Mouse (Mus musculus): ENCODE data around the gene Olfr155. TPM values are rescaled to one million over a fixed set of nuclear protein-coding genes. Genes with fewer than 3 reads are reported as not detected.

Gene Olfr155
- total RNA-seq (2014; rRNA removed) (not detected in 2 replicates), polyA plus RNA-seq (2012; rRNA removed) (not detected in 2 replicates)

DNA sequence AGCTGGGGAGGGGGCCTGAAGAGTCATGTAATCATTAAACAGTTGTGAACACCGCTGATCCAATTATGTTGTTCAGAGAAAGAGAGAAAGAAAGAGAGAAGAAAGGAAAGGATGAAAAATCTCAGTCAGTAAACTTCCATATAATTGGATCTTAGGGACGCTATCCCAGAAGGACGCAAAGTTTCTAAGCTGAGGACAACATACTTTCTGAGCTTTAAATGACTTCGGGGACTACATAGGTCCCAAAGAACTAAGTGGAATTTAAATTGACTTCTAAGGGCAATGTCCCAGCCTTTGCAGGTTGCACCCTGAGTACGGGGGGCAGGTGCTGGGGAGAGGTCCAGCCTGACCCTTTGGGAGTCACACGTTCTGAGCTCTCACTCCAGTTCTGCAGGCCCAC, at the start of gene Olfr155:
Gene Olfr155, plus strand, starts transcription at position 301 of the 400 bp plus-strand sequence.
- no peak within 1 kb of the TSS for H3K9ac ChIP-seq (ENCODE audit: low read depth, low read length)
- no peak within 1 kb of the TSS for H3K4me3 ChIP-seq (ENCODE audit: insufficient read depth, low read depth, low read length)
- 81% methylated on average over 6 of the region's 6 CpGs for WGBS
- H3K4me1 ChIP-seq (ENCODE audit: control insufficient read depth, insufficient read depth, low read length) = no peaks in the 10 kb centered on the region
- TF ChIP-seq CTCF (IDR thresholded peaks at IDR 0.05; ENCODE audit: low read depth, low read length) = no peak
- no peak for TF ChIP-seq POLR2A (IDR thresholded peaks at IDR 0.05; ENCODE audit: extremely low read depth, insufficient read depth, low read length)
- no peaks in the 10 kb centered on the region for H3K79me2 ChIP-seq (ENCODE audit: control insufficient read depth, insufficient read depth, low read length)
- no peak for DNase-seq (ENCODE audit: extremely low read depth, low read depth, low spot score)
- H3K27me3 ChIP-seq (ENCODE audit: control insufficient read depth, insufficient read depth, low read length) = peaks cover 4% of the 10 kb centered on the region; the same call in 1 of the 2 replicates
- no peak within 1 kb of the TSS for H3K27ac ChIP-seq (replicated peaks; ENCODE audit: insufficient read depth, low read depth, low read length)
- no peaks in the 10 kb centered on the region for H3K36me3 ChIP-seq (ENCODE audit: control insufficient read depth, insufficient read depth, low read length)

- no peaks in the 10 kb centered on the region for H3K27me3 ChIP-seq (ENCODE audit: control insufficient read depth, insufficient read depth, low read length)
- WGBS = 75% methylated on average over 13 of the region's 13 CpGs
- H3K4me1 ChIP-seq (ENCODE audit: control insufficient read depth, insufficient read depth, low read length) = no peaks in the 10 kb centered on the region
- H3K79me2 ChIP-seq (ENCODE audit: control insufficient read depth, insufficient read depth, low read length) = no peaks in the 10 kb centered on the region
- H3K27ac ChIP-seq (replicated peaks; ENCODE audit: insufficient read depth, low read depth, low read length) = no peak overlapping the region
- H3K36me3 ChIP-seq (ENCODE audit: control insufficient read depth, insufficient read depth, low read length) = no peaks in the 10 kb centered on the region
- DNase-seq (ENCODE audit: extremely low read depth, low read depth, low spot score) = no peak
- H3K4me3 ChIP-seq (ENCODE audit: insufficient read depth, low read depth, low read length) = no peak overlapping the region
- no peak overlapping the region for H3K9ac ChIP-seq (ENCODE audit: low read depth, low read length)
- TF ChIP-seq CTCF (IDR thresholded peaks at IDR 0.05; ENCODE audit: low read depth, low read length) = no peak
- TF ChIP-seq POLR2A (IDR thresholded peaks at IDR 0.05; ENCODE audit: extremely low read depth, insufficient read depth, low read length) = no peak
Observed at GRCm38 (mm10) chr4:43822896-43823550, 28.3 kb upstream of the Olfr155 start.

DNA sequence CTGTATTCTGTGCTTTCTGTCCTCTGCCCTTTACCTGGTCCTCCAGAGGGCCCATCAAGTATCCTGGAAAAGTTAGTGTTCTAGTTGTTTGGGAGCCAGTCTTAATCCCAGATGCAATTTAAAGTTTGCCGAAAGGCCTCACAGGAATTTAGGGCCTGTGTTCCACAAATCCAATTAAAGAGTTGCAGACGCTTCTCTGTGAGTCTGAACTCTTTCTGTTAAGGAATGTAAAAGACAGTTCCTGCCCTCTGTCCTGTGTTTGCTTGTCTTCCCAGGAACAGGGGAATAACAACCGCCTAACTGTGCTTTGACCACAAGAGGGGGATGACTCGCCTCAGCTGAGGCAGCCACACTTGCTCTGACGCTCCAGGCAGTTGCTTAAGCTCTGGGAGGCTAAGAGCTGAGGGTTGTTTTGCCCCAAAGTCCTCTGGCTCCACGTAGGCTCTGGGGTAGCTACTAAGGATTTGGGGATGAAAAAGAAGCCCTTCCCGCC, 27.5 kb upstream of the Olfr155 start, which contains the start of gene Olfr156:
Gene Olfr156, minus strand, starts transcription at position 51 of the 493 bp plus-strand sequence.
- no peaks in the 10 kb centered on the region for H3K36me3 ChIP-seq (ENCODE audit: control insufficient read depth, insufficient read depth, low read length)
- no peaks in the 10 kb centered on the region for H3K27me3 ChIP-seq (ENCODE audit: control insufficient read depth, insufficient read depth, low read length)
- WGBS = 28% methylated on average over 7 of the region's 7 CpGs
- no peak within 1 kb of the TSS for H3K27ac ChIP-seq (replicated peaks; ENCODE audit: insufficient read depth, low read depth, low read length)
- DNase-seq (ENCODE audit: extremely low read depth, low read depth, low spot score) = no peak
- H3K4me3 ChIP-seq (ENCODE audit: insufficient read depth, low read depth, low read length) = no peak within 1 kb of the TSS
- H3K79me2 ChIP-seq (ENCODE audit: control insufficient read depth, insufficient read depth, low read length) = no peaks in the 10 kb centered on the region
- peak; percentile 37 for TF ChIP-seq CTCF (IDR thresholded peaks at IDR 0.05; ENCODE audit: low read depth, low read length)
- TF ChIP-seq POLR2A (IDR thresholded peaks at IDR 0.05; ENCODE audit: extremely low read depth, insufficient read depth, low read length) = no peak
- H3K4me1 ChIP-seq (ENCODE audit: control insufficient read depth, insufficient read depth, low read length) = no peaks in the 10 kb centered on the region
- no peak within 1 kb of the TSS for H3K9ac ChIP-seq (ENCODE audit: low read depth, low read length)

DNA sequence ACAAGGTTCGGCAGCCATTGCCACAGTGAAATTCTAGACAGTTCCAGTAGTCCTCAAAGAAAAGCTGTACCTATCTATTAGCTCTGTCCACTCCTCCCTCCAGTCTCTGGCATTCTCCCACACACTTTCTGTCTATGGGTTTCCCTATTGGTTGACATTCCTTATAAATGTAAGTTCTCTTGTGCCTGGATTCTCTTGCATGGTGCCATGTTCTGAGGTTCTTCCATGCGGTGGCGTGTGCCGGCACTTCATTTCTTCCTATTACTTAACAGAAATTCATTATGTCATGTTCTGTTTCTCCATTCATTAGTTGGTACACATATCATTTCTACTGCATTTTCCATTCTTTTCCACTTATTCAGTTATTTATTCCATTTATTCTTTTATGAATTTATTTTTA, 22.6 kb upstream of the Olfr155 start:
- Histone ChIP-seq H3K79me2 (ENCODE audit: control insufficient read depth, insufficient read depth, low read length) (no peaks in the 10 kb centered on the region), H3K4me1 (ENCODE audit: control insufficient read depth, insufficient read depth, low read length) (no peaks in the 10 kb centered on the region), H3K27ac (replicated peaks; ENCODE audit: insufficient read depth, low read depth, low read length) (no peak overlapping the region), H3K36me3 (ENCODE audit: control insufficient read depth, insufficient read depth, low read length) (no peaks in the 10 kb centered on the region), H3K27me3 (ENCODE audit: control insufficient read depth, insufficient read depth, low read length) (no peaks in the 10 kb centered on the region), H3K4me3 (ENCODE audit: insufficient read depth, low read depth, low read length) (no peak overlapping the region), H3K9ac (ENCODE audit: low read depth, low read length) (no peak overlapping the region)
- DNase-seq (ENCODE audit: extremely low read depth, low read depth, low spot score) = no peak
- WGBS = 90% methylated on average over 4 of the region's 4 CpGs
- TF ChIP-seq POLR2A (IDR thresholded peaks at IDR 0.05; ENCODE audit: extremely low read depth, insufficient read depth, low read length) (no peak), CTCF (IDR thresholded peaks at IDR 0.05; ENCODE audit: low read depth, low read length) (no peak)

GRCm38 (mm10) chr4:43832031-43832430, 19.3 kb upstream of the Olfr155 start:
- Histone ChIP-seq H3K27me3 (ENCODE audit: control insufficient read depth, insufficient read depth, low read length) (no peaks in the 10 kb centered on the region), H3K79me2 (ENCODE audit: control insufficient read depth, insufficient read depth, low read length) (no peaks in the 10 kb centered on the region), H3K4me1 (ENCODE audit: control insufficient read depth, insufficient read depth, low read length) (no peaks in the 10 kb centered on the region), H3K9ac (ENCODE audit: low read depth, low read length) (no peak overlapping the region), H3K27ac (replicated peaks; ENCODE audit: insufficient read depth, low read depth, low read length) (no peak overlapping the region), H3K36me3 (ENCODE audit: control insufficient read depth, insufficient read depth, low read length) (no peaks in the 10 kb centered on the region), H3K4me3 (ENCODE audit: insufficient read depth, low read depth, low read length) (no peak overlapping the region)
- 70% methylated on average over 5 of the region's 5 CpGs for WGBS
- TF ChIP-seq POLR2A (IDR thresholded peaks at IDR 0.05; ENCODE audit: extremely low read depth, insufficient read depth, low read length) (no peak), CTCF (IDR thresholded peaks at IDR 0.05; ENCODE audit: low read depth, low read length) (no peak; the same call in 1 of the 2 replicates)
- no peak for DNase-seq (ENCODE audit: extremely low read depth, low read depth, low spot score)

DNA sequence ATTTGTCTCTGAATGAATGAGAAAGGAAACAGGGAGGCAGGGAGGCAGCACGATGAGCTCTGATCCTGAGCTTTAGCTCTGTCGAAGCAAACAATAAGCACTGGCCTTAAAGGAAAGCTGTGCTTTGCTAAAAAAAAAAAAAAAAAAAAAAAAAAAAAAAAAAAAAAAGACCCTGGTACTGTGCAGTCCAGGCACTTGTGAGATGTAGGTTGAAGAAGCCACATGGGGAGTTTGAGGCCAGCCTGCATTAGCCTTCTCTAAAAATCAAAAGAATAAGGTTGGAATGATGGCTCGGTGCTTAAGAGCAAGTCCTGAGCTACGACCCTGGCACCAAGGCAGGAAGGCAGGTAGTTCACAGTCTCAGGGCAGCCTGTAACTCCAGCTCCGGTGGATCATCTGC, 17.6 kb upstream of the Olfr155 start:
- Histone ChIP-seq H3K27me3 (ENCODE audit: control insufficient read depth, insufficient read depth, low read length) (no peaks in the 10 kb centered on the region), H3K36me3 (ENCODE audit: control insufficient read depth, insufficient read depth, low read length) (no peaks in the 10 kb centered on the region), H3K4me3 (ENCODE audit: insufficient read depth, low read depth, low read length) (no peak overlapping the region), H3K4me1 (ENCODE audit: control insufficient read depth, insufficient read depth, low read length) (no peaks in the 10 kb centered on the region), H3K27ac (replicated peaks; ENCODE audit: insufficient read depth, low read depth, low read length) (no peak overlapping the region), H3K79me2 (ENCODE audit: control insufficient read depth, insufficient read depth, low read length) (no peaks in the 10 kb centered on the region), H3K9ac (ENCODE audit: low read depth, low read length) (no peak overlapping the region)
- 66% methylated on average over 5 of the region's 5 CpGs for WGBS
- TF ChIP-seq CTCF (IDR thresholded peaks at IDR 0.05; ENCODE audit: low read depth, low read length) (no peak), POLR2A (IDR thresholded peaks at IDR 0.05; ENCODE audit: extremely low read depth, insufficient read depth, low read length) (no peak)
- no peak for DNase-seq (ENCODE audit: extremely low read depth, low read depth, low spot score)

Data from liver, adult 2 months (tissue).